Mouse (Mus musculus) heart, postnatal 36 days (tissue): ENCODE results near the gene Abcf1. TPM values are rescaled to one million over a fixed set of nuclear protein-coding genes. Genes with fewer than 3 reads are reported as not detected.
"Not testable (repeated sequence)": the region's sequence is repeated elsewhere in the genome, so short reads cannot be mapped to it uniquely, and the experiment has no call there.

Experiments used
- DNase-seq, 2 experiments: peaks; one replicate each; pipeline ENCODE4 v3.0.0; 2021 to 2022
- intact Hi-C: fragments of 180-260 bp; cut with DNase I; formaldehyde crosslinking; loops from one replicate; pipeline ENCODE4 v1.15.1; 2025
- total RNA-seq, 2 experiments: library from RNA; stranded (reverse); gene quantifications; 2 replicates each; pipeline ENCODE4 v1.2.3; 2021

Abcf1 gene
- total RNA-seq = 10 to 100 TPM; 69.8 to 73.4 TPM

DNA sequence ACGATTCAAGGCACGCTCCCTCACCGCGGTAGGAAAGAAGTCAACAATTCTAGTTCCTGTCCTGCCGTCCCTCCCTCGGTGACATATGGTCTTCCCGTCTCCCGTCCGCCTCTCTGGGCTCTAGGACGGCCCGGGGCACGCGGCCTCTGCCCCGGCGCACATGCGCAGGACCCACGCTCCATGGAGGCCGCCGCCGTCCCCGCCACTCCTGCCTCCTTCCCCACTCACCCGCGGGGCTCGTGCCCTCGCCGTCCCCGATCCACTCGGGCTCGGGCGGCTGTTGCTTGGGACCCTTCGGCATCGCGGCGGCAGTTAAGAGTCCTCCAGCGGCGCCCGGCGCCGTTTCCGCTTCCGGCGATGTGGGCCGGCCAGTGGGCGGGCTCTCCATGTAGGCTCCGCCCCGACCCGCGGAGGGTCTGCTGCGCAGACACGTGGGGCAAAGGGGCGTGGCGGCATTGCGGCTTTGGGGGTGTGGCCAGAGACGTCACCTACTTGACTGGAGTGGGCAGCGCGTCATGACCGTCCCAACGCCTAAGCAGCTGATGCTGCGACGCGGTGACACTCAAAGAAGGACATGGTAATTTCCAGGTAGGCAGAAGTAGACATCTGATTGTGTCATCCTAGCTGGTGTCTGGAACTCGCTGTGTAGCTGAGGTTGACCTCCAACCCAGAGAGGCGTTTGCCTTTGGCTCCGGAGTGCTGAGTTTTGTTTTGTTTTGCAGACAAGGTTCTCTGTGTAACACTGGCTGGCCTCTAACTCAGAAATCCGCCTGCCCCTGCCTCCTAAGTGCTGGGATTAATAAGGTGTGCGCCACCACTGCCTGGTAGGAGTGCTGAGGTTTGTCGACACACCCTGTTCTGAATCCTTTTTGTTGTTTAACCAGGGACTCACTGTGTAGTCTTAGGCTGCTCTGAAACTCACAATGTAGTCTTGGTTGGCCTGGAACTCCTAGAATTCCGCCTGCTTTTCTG, at the start of gene Abcf1:
Gene Abcf1 (minus strand): TSS at position 344 of the 972 bp plus-strand sequence.
- peak; percentile 100 for DNase-seq
- intact Hi-C loops = loop anchor here (1.0 to 5.0 kb wide), 2 partner anchors 9 to 127 kb away; partner anchors contain the start of gene Mdc1

- intact Hi-C loops = no loop called here
- peak in 1 of 2 experiments; percentile 43 for DNase-seq
These were observed 49.4 kb upstream of the Abcf1 start for GRCm38 (mm10) chr17:36018979-36019378.

DNA sequence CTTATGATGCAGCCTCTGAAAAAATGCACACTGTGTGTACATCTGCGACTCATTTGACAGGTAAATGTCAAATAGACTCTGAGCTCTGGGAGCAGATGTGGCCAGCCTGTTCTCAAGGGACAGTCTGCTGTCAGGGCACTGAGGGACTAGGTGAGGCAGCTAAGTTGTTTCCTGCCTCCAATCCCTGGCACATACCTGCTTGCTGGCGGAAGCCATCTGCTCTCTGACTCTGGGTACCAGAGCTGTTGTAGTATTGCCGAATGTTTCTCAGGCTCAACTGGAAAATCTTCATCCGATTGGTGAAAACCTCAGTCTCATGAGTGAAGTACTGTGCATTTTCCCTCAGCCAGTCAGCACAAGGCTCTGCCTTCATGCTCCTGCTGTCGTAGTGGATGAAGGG, 47.5 kb upstream of the Abcf1 start:
- intact Hi-C loops = no loop called here
- DNase-seq = no peak

DNA sequence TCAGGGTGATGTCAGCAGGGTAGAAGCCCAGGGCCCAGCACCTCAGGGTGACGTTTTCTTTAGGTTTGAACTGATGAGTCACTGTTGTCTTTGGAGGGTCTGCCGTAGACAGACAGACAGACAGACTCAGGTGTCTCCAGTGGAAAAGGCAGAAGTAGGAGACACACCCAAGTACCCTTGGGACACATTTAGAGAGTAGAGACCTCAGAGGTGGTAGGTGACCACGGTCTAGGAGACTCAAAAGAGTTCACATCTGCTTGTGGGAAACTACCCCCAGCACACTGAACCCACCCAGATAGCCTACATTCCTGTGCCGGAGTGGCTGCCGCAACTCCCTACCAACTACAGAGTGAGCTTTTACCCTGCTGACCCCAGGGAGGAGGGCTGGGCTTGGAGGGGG, 45.4 kb upstream of the Abcf1 start:
- intact Hi-C loops = no loop called here

GRCm38 (mm10) chr17:36004409-36004808, 34.8 kb upstream of the Abcf1 start:
- DNase-seq, intact Hi-C loops: not testable (repeated sequence)

More for the DNA sequence above, 45.4 kb upstream of the Abcf1 start:
- no peak for DNase-seq

- intact Hi-C loops = no loop called here
These were observed 33.8 kb upstream of the Abcf1 start for GRCm38 (mm10) chr17:36003331-36003730.

GRCm38 (mm10) chr17:36001966-36002365, 32.4 kb upstream of the Abcf1 start:
- intact Hi-C loops = no loop called here
- no peak for DNase-seq

More at GRCm38 (mm10) chr17:36003331-36003730, 33.8 kb upstream of the Abcf1 start:
- no peak for DNase-seq

DNA sequence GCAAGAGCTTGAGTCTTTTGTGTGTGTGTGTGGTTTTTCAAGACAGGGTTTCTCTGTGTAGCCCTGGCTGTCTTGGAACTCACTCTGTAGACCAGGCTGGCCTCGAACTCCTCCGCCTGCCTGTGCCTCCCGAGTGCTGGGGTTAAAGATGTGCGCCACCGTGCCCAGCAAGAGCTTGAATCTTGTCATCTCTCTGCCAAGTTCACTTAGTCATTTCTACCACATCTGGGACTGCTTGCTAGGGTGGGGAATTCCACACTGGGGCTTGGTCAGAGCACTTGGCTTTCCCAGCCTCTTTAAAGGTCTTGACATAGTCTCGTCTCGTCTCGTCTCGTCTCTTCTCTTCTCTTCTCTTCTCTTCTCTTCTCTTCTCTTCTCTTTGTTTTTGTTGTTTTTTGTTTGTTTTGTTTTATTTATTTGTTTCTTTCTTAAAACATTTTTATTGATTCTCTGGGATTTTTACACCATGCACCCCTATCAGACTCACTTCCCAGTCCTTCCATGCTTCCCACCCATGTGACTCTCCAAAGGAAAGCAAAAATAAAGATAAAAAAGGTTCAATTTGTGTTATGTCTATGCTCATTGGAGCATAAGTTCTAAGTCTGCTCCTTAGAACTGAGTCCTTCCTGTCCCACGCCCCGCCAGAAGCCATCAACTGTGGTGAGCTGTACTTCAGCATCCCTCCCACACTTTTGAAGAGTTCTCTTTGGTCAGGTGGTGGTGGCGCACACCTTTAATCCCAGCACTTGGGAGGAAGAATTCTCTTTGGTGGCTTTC, 31.7 kb upstream of the Abcf1 start:
- DNase-seq = no peak
- intact Hi-C loops = no loop called here

DNA sequence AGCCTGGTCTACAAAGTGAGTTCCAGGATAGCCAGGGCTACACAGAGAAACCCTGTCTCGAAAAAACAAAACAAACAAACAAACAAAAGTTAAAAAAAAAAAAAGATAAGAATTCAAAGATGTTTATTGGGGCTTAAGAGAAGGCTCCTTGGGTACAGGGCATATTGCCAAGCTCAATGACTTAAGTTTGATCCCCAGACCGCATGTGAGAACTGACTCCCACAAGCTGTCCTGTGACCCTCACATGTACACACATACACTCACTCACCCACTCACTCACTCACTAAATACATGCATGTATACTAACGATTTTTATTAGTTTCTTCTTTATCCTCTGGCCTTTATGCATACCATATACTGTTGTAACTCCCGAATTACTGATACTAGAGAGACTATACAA, 30.8 kb upstream of the Abcf1 start:
- intact Hi-C loops = no loop called here
- DNase-seq = no peak

- intact Hi-C loops = no loop called here
- no peak for DNase-seq
These were observed 29.8 kb upstream of the Abcf1 start for GRCm38 (mm10) chr17:35999356-35999755.

GRCm38 (mm10) chr17:35998545-35999305, 29.2 kb upstream of the Abcf1 start:
- intact Hi-C loops = no loop called here
- no peak for DNase-seq

- intact Hi-C loops = loop anchor here (1.0 to 2.0 kb wide), 4 partner anchors 22 to 195 kb away; partner anchors contain the start of gene H2-T24
- DNase-seq = no peak
These were observed 28.4 kb upstream of the Abcf1 start for GRCm38 (mm10) chr17:35997713-35998510.

DNA sequence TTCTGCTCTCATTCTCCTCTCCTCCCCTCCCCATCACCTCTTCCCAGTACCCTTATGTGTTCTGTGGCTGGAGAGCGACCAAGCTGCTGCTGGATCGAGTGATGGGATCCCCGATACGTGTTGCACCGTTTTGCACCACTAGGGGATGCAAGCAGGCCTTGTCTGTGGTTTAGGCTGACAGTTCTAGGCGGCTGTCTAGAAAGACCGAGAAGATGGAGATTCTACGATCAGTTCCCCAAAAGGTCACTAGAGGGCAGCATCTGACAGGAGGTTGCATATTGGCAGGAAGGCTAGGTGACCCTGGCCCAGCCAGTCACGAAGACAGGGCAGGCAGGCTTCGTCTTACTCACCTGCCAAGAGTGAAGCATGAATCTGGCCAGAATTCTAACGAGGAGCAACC, 27.4 kb upstream of the Abcf1 start:
- DNase-seq = peak; percentile 97
- intact Hi-C loops = loop anchor here (1.0 to 2.0 kb wide), 4 partner anchors 23 to 196 kb away; partner anchors contain the start of gene H2-T24

- intact Hi-C loops = loop anchor here (5.0 kb wide), 1 partner anchor 168 kb away; no protein-coding TSS in a partner anchor
- no peak for DNase-seq
These were observed 25.3 kb upstream of the Abcf1 start for GRCm38 (mm10) chr17:35994879-35995240.

DNA sequence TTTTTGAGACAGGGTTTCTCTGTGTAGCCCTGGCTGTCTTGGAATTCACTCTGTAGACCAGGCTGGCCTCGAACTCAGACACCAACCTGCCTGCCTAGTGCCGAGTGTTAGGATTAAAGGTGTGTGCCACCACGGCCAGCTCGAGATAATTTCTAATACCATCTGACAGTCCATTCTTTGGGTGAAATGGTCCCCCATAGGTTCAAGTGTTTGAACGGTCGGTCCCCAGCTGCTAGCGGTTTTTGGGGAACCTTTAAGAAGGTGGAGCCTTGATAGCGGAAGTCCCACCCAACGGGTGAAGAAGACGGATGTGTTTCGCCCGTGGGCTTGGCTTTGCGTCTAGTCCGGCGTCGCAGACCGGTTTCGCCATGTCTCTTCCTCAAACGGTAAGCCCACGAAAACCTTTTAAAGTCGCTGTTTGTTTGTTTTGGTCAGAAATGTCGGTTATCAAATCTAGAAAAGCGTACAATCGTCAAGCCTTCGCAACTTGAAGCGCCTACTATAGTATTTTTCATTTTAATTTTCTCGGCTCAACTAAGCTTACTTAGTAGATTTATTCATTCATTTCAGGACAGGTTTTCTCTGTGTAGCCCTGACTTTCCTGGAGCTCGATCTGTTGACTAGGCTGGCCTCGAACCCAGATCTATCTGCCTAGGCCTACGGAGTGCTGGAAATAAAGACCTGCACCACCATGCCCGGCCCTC, 24.8 kb upstream of the Abcf1 start:
- peak; percentile 79 to 80 for DNase-seq
- intact Hi-C loops = loop anchor here (5.0 kb wide), 1 partner anchor 167 kb away; no protein-coding TSS in a partner anchor

DNA sequence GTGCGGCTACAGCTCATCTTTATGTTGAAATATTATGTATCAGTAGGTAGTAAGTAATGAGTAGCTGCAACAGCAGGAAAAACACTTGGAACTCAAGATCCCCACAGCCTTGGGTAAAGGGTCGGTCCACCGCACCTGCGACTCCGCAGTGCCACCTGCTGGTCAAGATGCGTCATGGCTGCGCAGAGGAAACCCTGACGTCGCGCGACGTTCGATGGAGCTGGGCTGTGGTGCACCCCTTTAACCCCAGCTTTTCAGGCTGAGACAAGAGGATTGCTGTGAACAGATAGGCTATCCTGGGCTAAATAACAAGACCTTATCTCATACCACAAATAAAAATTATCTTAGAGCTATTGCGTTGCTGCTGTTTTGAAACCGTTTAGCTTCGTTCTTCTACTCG, 24.1 kb upstream of the Abcf1 start:
- peak; percentile 84 to 85 for DNase-seq
- intact Hi-C loops = loop anchor here (1.0 to 5.0 kb wide), 2 partner anchors 56 to 166 kb away; no protein-coding TSS in a partner anchor

DNA sequence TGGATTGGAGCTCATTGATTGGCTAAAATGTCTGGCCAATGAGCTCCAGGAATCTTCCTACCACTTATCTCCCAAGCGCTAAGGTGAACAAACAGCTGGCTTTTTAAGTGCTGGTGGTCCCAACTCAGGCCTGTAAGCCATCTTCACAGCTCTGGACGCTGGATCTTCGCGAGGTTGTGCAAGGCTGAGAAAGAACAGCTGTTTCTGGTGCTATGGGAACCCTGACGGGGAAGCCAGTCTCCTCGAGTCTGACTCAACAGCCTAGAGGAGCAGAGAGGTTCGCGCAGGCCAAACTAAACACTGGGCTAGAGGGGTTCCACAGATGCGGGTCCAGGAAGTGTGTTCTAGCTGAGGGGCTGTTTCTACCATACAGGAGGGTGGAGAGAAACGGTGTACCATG, 22.2 kb upstream of the Abcf1 start:
- DNase-seq = no peak
- intact Hi-C loops = loop anchor here (5.0 kb wide), 1 partner anchor 164 kb away; no protein-coding TSS in a partner anchor

GRCm38 (mm10) chr17:35981776-35982175, 12.2 kb upstream of the Abcf1 start:
- intact Hi-C loops = loop anchor here (5.0 kb wide), 1 partner anchor 59 kb away; no protein-coding TSS in a partner anchor
- DNase-seq = no peak
